Mouse (Mus musculus) urinary bladder, adult 18-20 months (tissue): Measurements from ENCODE around the gene Oprm1.
A peak's percentile ranks its signal among the peaks of the same experiment; 100 is the strongest.
"Not testable (repeated sequence)": the region's sequence is repeated elsewhere in the genome, so short reads cannot be mapped to it uniquely, and the experiment has no call there.

Experiments
- DNase-seq, 2 experiments: peaks; one replicate each; pipeline ENCODE4 v3.0.0; 2022; ENCODE audit warnings: low spot score in 2 of 2, mixed read lengths in 2 of 2

Oprm1 gene

DNA sequence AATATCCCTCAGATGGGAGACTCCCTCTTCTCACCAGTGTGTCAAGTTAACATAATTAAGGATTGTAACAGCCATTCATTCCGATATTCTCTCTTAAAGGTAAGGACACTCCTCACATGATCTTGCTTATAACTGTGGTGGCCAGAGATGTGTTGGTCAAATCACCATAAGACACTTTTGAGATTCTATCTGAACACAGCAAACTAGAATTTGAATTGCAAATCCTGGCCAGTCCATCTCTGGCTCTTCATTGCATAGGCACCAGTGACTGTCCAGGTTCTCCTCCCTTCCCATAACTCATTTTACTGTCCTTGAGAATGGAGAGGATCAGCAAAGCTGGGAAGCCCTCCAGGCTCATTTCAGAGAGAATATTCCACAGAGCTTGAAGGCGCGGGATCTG lies at the start of gene Oprm1:
Oprm1 (plus strand) TSS at position 301 of the 400 bp plus-strand sequence.
- DNase-seq = no peak

DNA sequence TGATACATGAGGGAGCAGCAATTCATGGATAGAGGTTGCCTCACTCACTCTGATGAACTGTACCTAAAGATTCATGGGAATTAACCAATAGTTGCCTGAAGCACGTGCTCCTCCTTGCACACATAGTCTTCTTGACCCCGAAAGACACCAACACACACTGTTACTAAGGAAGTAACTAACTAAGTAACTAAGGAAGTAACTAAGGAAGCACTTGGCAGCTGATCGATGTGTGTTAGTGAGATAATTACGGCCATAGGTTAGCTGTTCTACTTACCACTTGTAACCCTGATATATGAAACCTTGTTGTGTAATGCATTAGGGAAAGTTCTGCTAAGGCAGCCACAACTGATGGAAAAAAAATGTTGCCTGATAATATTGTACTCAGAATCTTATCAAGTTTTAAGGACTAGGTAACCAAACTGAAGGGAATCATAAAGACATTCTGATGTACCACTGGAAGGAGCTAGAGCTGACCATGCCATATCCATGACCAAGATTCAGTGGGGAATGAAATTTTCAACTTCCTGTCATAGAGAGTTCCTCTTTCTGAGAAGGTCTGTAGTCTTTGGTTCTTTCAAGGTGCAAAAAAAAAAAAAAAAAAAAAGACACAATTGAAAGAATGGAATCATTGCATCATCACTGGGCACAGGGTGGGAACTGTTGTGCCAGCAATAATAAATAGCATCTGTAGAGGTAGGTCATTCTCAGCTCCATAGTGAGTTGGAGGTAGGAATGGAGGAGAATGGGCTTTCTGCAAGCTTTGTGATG lies 40.9 kb upstream of the Oprm1 start:
- no peak for DNase-seq

GRCm38 (mm10) chr10:6723765-6724164 lies 34.5 kb upstream of the Oprm1 start:
- DNase-seq = no peak

DNA sequence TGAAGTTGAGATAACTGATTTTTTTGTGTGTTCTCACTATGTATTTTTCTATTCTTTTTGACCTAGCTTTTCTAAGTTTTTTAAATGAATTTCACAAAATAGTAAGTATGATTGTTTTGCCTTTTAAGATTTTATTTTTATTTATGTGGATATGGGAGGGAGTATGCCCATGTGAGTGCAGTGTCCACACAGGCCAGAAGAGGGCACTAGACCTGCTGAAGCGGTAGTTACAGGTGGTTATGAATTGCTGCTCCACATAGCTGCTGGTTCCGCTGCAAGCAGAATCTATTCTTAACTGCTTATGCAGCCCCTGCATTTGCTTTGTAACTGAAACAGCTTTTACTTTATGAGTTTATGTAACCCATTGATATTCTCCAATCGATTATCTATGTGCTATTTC lies 29.8 kb upstream of the Oprm1 start:
- DNase-seq = no peak

DNA sequence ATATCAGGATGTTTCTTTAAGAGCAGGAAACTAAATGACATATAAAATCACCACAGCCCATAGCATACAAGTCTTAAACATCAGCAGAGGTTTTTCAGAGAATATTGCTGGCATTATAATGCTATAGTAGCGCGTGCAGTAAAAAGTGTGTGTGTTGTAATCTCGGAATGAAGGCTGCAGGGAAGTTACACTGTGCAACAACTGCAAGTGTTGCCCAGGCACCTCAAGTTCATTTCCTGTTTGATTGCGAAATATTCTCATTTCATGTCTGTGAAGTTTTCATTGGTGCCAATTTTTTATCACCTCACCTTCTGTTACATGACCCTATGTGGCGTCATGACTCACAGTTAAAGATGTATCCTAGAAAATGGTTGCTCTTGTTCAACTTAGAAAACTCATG lies 4.9 kb upstream of the Oprm1 start:
- no peak for DNase-seq

GRCm38 (mm10) chr10:6761287-6761811 lies 3.0 kb downstream of the Oprm1 start, which contains the start of gene Gm10945:
Gene Gm10945, minus strand, starts transcription at chr10:6761761.
- DNase-seq = no peak

DNA sequence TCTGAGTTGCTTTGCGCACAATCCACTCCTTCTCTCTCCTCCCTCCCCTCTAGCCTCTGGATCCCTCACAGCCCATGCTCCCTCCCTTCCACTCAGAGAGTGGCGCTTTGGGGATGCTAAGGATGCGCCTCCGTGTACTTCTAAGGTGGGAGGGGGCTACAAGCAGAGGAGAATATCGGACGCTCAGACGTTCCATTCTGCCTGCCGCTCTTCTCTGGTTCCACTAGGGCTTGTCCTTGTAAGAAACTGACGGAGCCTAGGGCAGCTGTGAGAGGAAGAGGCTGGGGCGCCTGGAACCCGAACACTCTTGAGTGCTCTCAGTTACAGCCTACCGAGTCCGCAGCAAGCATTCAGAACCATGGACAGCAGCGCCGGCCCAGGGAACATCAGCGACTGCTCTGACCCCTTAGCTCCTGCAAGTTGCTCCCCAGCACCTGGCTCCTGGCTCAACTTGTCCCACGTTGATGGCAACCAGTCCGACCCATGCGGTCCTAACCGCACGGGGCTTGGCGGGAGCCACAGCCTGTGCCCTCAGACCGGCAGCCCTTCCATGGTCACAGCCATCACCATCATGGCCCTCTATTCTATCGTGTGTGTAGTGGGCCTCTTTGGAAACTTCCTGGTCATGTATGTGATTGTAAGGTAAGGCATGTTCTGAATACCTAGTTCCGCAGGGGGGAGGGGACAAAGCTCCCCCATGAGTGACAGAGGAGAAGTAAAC lies 30.4 kb downstream of the Oprm1 start:
- DNase-seq = peak in 1 of 2 experiments; percentile 0

- DNase-seq = no peak
These were observed 31.9 kb downstream of the Oprm1 start for GRCm38 (mm10) chr10:6790226-6790625.

DNA sequence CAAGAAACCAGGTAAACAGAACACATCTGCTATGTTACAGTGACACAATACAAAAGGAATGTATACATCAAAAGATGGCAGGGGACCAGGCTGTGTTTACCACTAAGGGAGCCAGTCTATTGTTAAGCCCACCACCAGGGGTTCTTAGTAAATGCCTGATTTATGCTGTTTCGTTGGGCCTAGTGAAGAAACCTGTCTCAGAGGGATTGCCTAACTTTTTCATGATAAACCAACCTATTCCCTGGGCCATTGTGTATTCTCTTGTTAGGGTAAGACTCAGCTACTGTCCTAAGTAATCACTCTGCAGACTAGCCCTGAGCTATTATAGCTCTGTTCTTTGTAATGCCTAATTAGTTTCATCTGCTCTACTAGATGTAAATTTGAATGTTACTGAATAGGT lies 62.3 kb downstream of the Oprm1 start:
- no peak for DNase-seq

- no peak for DNase-seq
These were observed 83.9 kb downstream of the Oprm1 start for GRCm38 (mm10) chr10:6842225-6842624.

DNA sequence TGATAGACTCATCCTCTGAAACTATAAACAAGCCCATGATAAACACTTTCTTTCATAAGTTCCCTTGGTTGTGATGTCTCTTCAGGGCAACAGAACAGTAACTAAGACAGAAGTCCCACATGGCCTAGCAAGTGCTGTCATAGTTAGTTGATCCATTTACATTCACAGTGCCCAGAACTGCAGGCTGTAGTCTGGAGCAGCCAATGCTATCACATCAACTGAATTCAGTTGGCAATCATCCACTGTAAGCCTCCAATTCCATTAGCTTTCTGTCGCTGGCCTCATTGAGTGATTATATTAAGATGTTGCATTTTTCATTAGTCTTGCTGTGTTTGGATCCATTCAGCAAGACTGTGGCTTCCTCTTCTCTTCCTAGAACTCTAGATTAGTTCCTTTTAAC lies 88.0 kb downstream of the Oprm1 start:
- no peak for DNase-seq

DNA sequence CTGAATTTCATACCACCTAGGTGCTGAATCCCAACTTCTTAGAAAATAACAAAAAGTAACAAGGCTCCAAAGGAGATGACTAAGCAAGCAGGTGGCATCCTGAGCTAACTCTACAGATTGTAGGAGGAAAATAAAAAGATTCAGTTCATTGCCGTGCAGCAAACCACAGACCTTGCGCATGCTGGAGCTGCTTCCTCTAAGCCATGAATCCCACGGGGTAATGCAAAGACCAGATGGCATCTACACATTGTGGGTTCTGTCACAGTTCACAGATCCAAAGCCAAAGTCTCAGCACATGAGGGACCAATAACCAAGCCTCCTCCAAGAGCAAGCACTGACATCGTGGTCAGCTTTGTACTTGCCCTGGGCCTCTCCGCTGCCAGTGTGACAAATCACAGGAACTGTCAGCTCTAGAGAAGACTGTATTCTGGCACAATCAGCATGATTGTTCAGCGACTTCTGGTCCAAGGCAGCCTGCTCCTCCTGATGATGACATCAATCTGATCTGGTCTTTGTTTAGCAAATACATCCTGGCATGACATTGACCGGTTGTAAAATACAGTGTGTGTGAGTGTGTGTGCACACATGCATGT lies 90.0 kb downstream of the Oprm1 start:
- no peak for DNase-seq

DNA sequence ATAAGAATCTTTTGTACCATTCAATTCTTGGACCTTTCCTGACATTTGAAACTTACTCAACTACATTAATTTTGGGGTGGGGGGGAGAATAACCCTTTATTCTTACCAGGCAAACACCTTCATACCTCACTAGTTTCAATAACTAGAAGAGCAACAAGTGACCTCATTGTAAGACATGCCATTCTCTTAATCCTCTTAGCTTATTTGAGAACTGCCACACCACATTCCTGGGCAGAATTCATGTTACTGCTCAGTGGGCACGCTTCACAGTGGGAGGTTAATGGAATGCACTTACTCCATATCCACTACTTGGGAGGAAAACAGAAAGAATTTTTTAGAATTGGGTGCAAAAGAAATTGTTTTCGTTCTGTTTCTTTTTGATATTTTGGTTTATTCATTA lies 90.5 kb downstream of the Oprm1 start:
- no peak for DNase-seq

DNA sequence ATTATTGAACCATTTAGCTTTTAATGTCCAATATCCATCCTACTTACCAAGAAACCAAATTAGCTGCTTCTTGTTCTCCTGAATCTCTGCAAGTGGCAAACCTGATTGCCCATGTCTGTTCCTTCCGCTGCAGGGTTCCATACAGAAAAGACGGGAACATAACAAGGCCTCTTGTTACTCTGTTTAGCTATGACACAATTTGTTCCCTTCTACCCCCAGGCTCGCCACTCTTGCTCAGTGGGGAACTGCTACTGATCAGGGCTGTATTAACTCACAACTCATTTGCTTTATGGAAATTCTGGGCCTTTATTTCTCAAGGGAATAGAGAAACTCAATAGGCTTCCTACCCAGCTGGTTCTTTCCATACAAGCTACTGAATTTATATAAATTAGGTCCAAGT lies 97.5 kb downstream of the Oprm1 start:
- no peak for DNase-seq

- DNase-seq = no peak
These were observed 113.2 kb downstream of the Oprm1 start for GRCm38 (mm10) chr10:6871418-6872072.

GRCm38 (mm10) chr10:6873917-6874316 lies 115.6 kb downstream of the Oprm1 start:
- no peak for DNase-seq

DNA sequence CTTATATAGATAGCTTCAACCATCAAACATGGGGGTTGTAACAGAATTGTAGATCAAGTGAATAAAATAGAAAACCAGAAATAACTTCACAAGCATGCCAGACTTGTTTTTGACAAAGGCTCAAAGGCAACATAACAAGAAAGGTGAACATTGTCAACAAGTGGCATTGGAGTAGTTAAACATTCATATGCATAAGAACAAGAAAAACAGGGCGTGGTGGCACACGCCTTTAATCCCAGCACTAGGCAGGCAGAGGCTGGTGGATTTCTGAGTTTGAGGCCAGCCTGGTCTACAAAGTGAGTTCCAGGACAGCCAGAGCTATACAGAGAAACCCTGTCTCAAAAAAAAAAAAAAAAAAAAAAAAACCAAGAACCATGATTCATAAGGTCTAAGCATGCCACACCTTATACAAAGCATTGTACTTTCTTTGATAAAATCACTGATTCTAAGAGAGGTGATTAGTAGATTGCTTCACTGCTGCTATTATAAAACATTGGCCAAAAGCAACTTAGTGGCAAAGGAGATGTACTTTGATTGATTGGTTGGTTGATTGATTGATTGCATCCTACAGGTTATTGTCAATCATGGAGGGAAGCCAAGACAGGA lies 120.1 kb downstream of the Oprm1 start:
- no peak for DNase-seq

GRCm38 (mm10) chr10:6882041-6882440 lies 123.7 kb downstream of the Oprm1 start:
- DNase-seq = not testable (repeated sequence)

GRCm38 (mm10) chr10:6885460-6885859 lies 127.2 kb downstream of the Oprm1 start:
- no peak for DNase-seq

DNA sequence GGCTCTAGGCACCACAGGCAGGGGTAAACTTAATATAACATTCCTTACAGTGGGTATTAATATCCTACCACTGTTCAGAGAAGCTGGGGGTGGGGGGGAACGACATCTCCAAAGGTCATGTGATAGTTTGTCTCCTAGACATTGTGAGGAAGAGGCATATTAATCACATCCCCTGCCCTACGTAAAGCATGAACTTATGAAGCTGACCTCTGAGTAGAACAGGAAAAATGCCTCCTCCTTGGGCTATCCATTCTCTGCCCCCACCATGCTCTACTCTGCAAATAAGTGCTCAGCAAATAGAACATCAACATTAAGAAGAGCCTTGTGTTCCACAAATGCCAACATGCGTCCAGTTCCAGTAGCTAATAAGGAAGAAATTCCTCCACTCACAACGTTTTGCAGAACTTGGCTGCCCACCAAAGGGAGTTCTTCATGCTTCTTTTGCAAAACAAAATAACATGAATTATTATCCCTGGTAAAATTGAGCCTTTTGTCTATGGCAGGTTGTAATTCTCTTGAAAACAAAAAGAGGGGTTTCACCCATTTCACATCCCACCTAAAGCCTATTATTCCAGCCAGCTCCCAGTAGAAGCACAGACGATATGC lies 131.4 kb downstream of the Oprm1 start:
- no peak for DNase-seq

- no peak for DNase-seq
These were observed 132.2 kb downstream of the Oprm1 start for GRCm38 (mm10) chr10:6890348-6891009.
